Mouse (Mus musculus): ENCODE measurements around the gene Uqcc3. TPM values are rescaled to one million over a fixed set of nuclear protein-coding genes. Genes with fewer than 3 reads are reported as not detected.

The Uqcc3 gene
- polyA plus RNA-seq (2015; fragmentation: Illumina TruSeq; extraction: RNeasy Lipid Tissue Mini Kit (QIAGEN cat#74804); ENCODE audit: insufficient read depth, low replicate concordance) = 14.9 TPM

GRCm38 (mm10) chr19:8880311-8881033 is at the start of gene Uqcc3:
Gene Uqcc3, minus strand, starts transcription at chr19:8880923.

GRCm38 (mm10) chr19:8929224-8930088 is 48.7 kb upstream of the Uqcc3 start, which contains the start of the genes Rom1 and Eml3:
Gene Rom1, minus strand, starts transcription at chr19:8929356.
Gene Eml3, plus strand, starts transcription at chr19:8929552.

GRCm38 (mm10) chr19:8920073-8920736 is 39.5 kb upstream of the Uqcc3 start, which contains the start of gene B3gat3:
Gene B3gat3, plus strand, starts transcription at chr19:8920374.

GRCm38 (mm10) chr19:8897865-8898495 is 17.3 kb upstream of the Uqcc3 start, which contains the start of gene Ganab:
Gene Ganab, plus strand, starts transcription at chr19:8898071.

GRCm38 (mm10) chr19:8892829-8893766 is 12.4 kb upstream of the Uqcc3 start, which contains the start of gene Ints5:
Gene Ints5, plus strand, starts transcription at chr19:8893005.

GRCm38 (mm10) chr19:8888511-8889385 is 8.0 kb upstream of the Uqcc3 start, which contains the start of the genes 1810009A15Rik and Gm49416:
Gene 1810009A15Rik, plus strand, starts transcription at chr19:8888853.
Gene Gm49416, plus strand, starts transcription at chr19:8888926.

GRCm38 (mm10) chr19:8883616-8884015 is 2.9 kb upstream of the Uqcc3 start, which contains the start of the genes Lbhd1 and Gm49403:
Gene Lbhd1, plus strand, starts transcription at chr19:8883732.
Gene Gm49403, plus strand, starts transcription at chr19:8883930.

GRCm38 (mm10) chr19:8871267-8872186 is 9.2 kb downstream of the Uqcc3 start, which contains the start of gene Ubxn1:
Gene Ubxn1, plus strand, starts transcription at chr19:8871496.

GRCm38 (mm10) chr19:8850402-8850901 is 30.3 kb downstream of the Uqcc3 start, which contains the start of gene Lrrn4cl:
Gene Lrrn4cl, plus strand, starts transcription at chr19:8850768.

GRCm38 (mm10) chr19:8839103-8839907 is 41.4 kb downstream of the Uqcc3 start, which contains the start of gene Gng3:
Gene Gng3, minus strand, starts transcription at chr19:8839194.

GRCm38 (mm10) chr19:8837251-8837791 is 43.4 kb downstream of the Uqcc3 start, which contains the start of gene Bscl2:
Gene Bscl2, plus strand, starts transcription at chr19:8837467.

Other genes starting within 250 kb of the Uqcc3 start
- gene Chrm1, start 217.1 kb downstream of the Uqcc3 start, polyA plus RNA-seq (2015; fragmentation: Illumina TruSeq; extraction: RNeasy Lipid Tissue Mini Kit (QIAGEN cat#74804); ENCODE audit: insufficient read depth, low replicate concordance) = not detected
- 149 TPM for gene Slc3a2, start 157.6 kb downstream of the Uqcc3 start, polyA plus RNA-seq (2015; fragmentation: Illumina TruSeq; extraction: RNeasy Lipid Tissue Mini Kit (QIAGEN cat#74804); ENCODE audit: insufficient read depth, low replicate concordance)
- 70.3 TPM for gene Wdr74, start 145.1 kb downstream of the Uqcc3 start, polyA plus RNA-seq (2015; fragmentation: Illumina TruSeq; extraction: RNeasy Lipid Tissue Mini Kit (QIAGEN cat#74804); ENCODE audit: insufficient read depth, low replicate concordance)
- not detected for gene 1700092M07Rik, start 140.2 kb downstream of the Uqcc3 start, polyA plus RNA-seq (2015; fragmentation: Illumina TruSeq; extraction: RNeasy Lipid Tissue Mini Kit (QIAGEN cat#74804); ENCODE audit: insufficient read depth, low replicate concordance)
- gene Stx5a, start 139.5 kb downstream of the Uqcc3 start, polyA plus RNA-seq (2015; fragmentation: Illumina TruSeq; extraction: RNeasy Lipid Tissue Mini Kit (QIAGEN cat#74804); ENCODE audit: insufficient read depth, low replicate concordance) = 145 TPM
- gene Nxf1, start 123.8 kb downstream of the Uqcc3 start, polyA plus RNA-seq (2015; fragmentation: Illumina TruSeq; extraction: RNeasy Lipid Tissue Mini Kit (QIAGEN cat#74804); ENCODE audit: insufficient read depth, low replicate concordance) = 395 TPM
- gene Tmem223, start 109.9 kb downstream of the Uqcc3 start, polyA plus RNA-seq (2015; fragmentation: Illumina TruSeq; extraction: RNeasy Lipid Tissue Mini Kit (QIAGEN cat#74804); ENCODE audit: insufficient read depth, low replicate concordance) = 36.9 TPM
- gene Tmem179b, start 106.5 kb downstream of the Uqcc3 start, polyA plus RNA-seq (2015; fragmentation: Illumina TruSeq; extraction: RNeasy Lipid Tissue Mini Kit (QIAGEN cat#74804); ENCODE audit: insufficient read depth, low replicate concordance) = 89.0 TPM
- 4.8 TPM for gene Taf6l, start 94.5 kb downstream of the Uqcc3 start, polyA plus RNA-seq (2015; fragmentation: Illumina TruSeq; extraction: RNeasy Lipid Tissue Mini Kit (QIAGEN cat#74804); ENCODE audit: insufficient read depth, low replicate concordance)
- gene Polr2g, start 82.3 kb downstream of the Uqcc3 start, polyA plus RNA-seq (2015; fragmentation: Illumina TruSeq; extraction: RNeasy Lipid Tissue Mini Kit (QIAGEN cat#74804); ENCODE audit: insufficient read depth, low replicate concordance) = 131 TPM
- gene Zbtb3, start 78.4 kb downstream of the Uqcc3 start, polyA plus RNA-seq (2015; fragmentation: Illumina TruSeq; extraction: RNeasy Lipid Tissue Mini Kit (QIAGEN cat#74804); ENCODE audit: insufficient read depth, low replicate concordance) = 3.1 TPM
- 67.2 TPM for gene Ttc9c, start 61.6 kb downstream of the Uqcc3 start, polyA plus RNA-seq (2015; fragmentation: Illumina TruSeq; extraction: RNeasy Lipid Tissue Mini Kit (QIAGEN cat#74804); ENCODE audit: insufficient read depth, low replicate concordance)
- gene Hnrnpul2, start 60.9 kb downstream of the Uqcc3 start, polyA plus RNA-seq (2015; fragmentation: Illumina TruSeq; extraction: RNeasy Lipid Tissue Mini Kit (QIAGEN cat#74804); ENCODE audit: insufficient read depth, low replicate concordance) = 172 TPM
- not detected for gene AC129217.1, start 51.1 kb downstream of the Uqcc3 start, polyA plus RNA-seq (2015; fragmentation: Illumina TruSeq; extraction: RNeasy Lipid Tissue Mini Kit (QIAGEN cat#74804); ENCODE audit: insufficient read depth, low replicate concordance)
- gene Bscl2, start 43.5 kb downstream of the Uqcc3 start, polyA plus RNA-seq (2015; fragmentation: Illumina TruSeq; extraction: RNeasy Lipid Tissue Mini Kit (QIAGEN cat#74804); ENCODE audit: insufficient read depth, low replicate concordance) = 33.6 TPM
- 0.14 TPM for gene Gng3, start 41.7 kb downstream of the Uqcc3 start, polyA plus RNA-seq (2015; fragmentation: Illumina TruSeq; extraction: RNeasy Lipid Tissue Mini Kit (QIAGEN cat#74804); ENCODE audit: insufficient read depth, low replicate concordance)
- gene Lrrn4cl, start 30.2 kb downstream of the Uqcc3 start, polyA plus RNA-seq (2015; fragmentation: Illumina TruSeq; extraction: RNeasy Lipid Tissue Mini Kit (QIAGEN cat#74804); ENCODE audit: insufficient read depth, low replicate concordance) = 0.33 TPM
- gene Ubxn1, start 9.4 kb downstream of the Uqcc3 start, polyA plus RNA-seq (2015; fragmentation: Illumina TruSeq; extraction: RNeasy Lipid Tissue Mini Kit (QIAGEN cat#74804); ENCODE audit: insufficient read depth, low replicate concordance) = 103 TPM
- gene Lbhd1, start 2.8 kb upstream of the Uqcc3 start, polyA plus RNA-seq (2015; fragmentation: Illumina TruSeq; extraction: RNeasy Lipid Tissue Mini Kit (QIAGEN cat#74804); ENCODE audit: insufficient read depth, low replicate concordance) = 85.8 TPM
- gene Gm49403, start 3.0 kb upstream of the Uqcc3 start, polyA plus RNA-seq (2015; fragmentation: Illumina TruSeq; extraction: RNeasy Lipid Tissue Mini Kit (QIAGEN cat#74804); ENCODE audit: insufficient read depth, low replicate concordance) = not detected
- 31.6 TPM for gene 1810009A15Rik, start 7.9 kb upstream of the Uqcc3 start, polyA plus RNA-seq (2015; fragmentation: Illumina TruSeq; extraction: RNeasy Lipid Tissue Mini Kit (QIAGEN cat#74804); ENCODE audit: insufficient read depth, low replicate concordance)
- not detected for gene Gm49416, start 8.0 kb upstream of the Uqcc3 start, polyA plus RNA-seq (2015; fragmentation: Illumina TruSeq; extraction: RNeasy Lipid Tissue Mini Kit (QIAGEN cat#74804); ENCODE audit: insufficient read depth, low replicate concordance)
- 8.5 TPM for gene Ints5, start 12.1 kb upstream of the Uqcc3 start, polyA plus RNA-seq (2015; fragmentation: Illumina TruSeq; extraction: RNeasy Lipid Tissue Mini Kit (QIAGEN cat#74804); ENCODE audit: insufficient read depth, low replicate concordance)
- 156 TPM for gene Ganab, start 17.1 kb upstream of the Uqcc3 start, polyA plus RNA-seq (2015; fragmentation: Illumina TruSeq; extraction: RNeasy Lipid Tissue Mini Kit (QIAGEN cat#74804); ENCODE audit: insufficient read depth, low replicate concordance)
- 44.8 TPM for gene B3gat3, start 39.5 kb upstream of the Uqcc3 start, polyA plus RNA-seq (2015; fragmentation: Illumina TruSeq; extraction: RNeasy Lipid Tissue Mini Kit (QIAGEN cat#74804); ENCODE audit: insufficient read depth, low replicate concordance)
- gene Rom1, start 48.4 kb upstream of the Uqcc3 start, polyA plus RNA-seq (2015; fragmentation: Illumina TruSeq; extraction: RNeasy Lipid Tissue Mini Kit (QIAGEN cat#74804); ENCODE audit: insufficient read depth, low replicate concordance) = 3.7 TPM
- gene Eml3, start 48.6 kb upstream of the Uqcc3 start, polyA plus RNA-seq (2015; fragmentation: Illumina TruSeq; extraction: RNeasy Lipid Tissue Mini Kit (QIAGEN cat#74804); ENCODE audit: insufficient read depth, low replicate concordance) = 68.8 TPM
- 192 TPM for gene Mta2, start 61.0 kb upstream of the Uqcc3 start, polyA plus RNA-seq (2015; fragmentation: Illumina TruSeq; extraction: RNeasy Lipid Tissue Mini Kit (QIAGEN cat#74804); ENCODE audit: insufficient read depth, low replicate concordance)
- gene Tut1, start 72.9 kb upstream of the Uqcc3 start, polyA plus RNA-seq (2015; fragmentation: Illumina TruSeq; extraction: RNeasy Lipid Tissue Mini Kit (QIAGEN cat#74804); ENCODE audit: insufficient read depth, low replicate concordance) = 24.7 TPM
- 623 TPM for gene Eef1g, start 86.1 kb upstream of the Uqcc3 start, polyA plus RNA-seq (2015; fragmentation: Illumina TruSeq; extraction: RNeasy Lipid Tissue Mini Kit (QIAGEN cat#74804); ENCODE audit: insufficient read depth, low replicate concordance)
- gene Ahnak, start 108.4 kb upstream of the Uqcc3 start, polyA plus RNA-seq (2015; fragmentation: Illumina TruSeq; extraction: RNeasy Lipid Tissue Mini Kit (QIAGEN cat#74804); ENCODE audit: insufficient read depth, low replicate concordance) = 88.3 TPM
- gene Scgb1a1, start 207.0 kb upstream of the Uqcc3 start, polyA plus RNA-seq (2015; fragmentation: Illumina TruSeq; extraction: RNeasy Lipid Tissue Mini Kit (QIAGEN cat#74804); ENCODE audit: insufficient read depth, low replicate concordance) = not detected